13 mouse cellular contexts compared by ENCODE assay signal in genomic region chr3:124272465-124273089, GRCm38 (mm10). TPM values are rescaled to one million over a fixed set of nuclear protein-coding genes. Genes with fewer than 3 reads are reported as not detected.
DNase-seq lines count a peak whose midpoint lies in the region; ATAC-seq and TF ChIP-seq lines count a peak whose summit lies in the region.
"Had no signal": no experiment of that assay in that cellular context is flagged by ENCODE, and none has a peak within 500 bp of the region (broad histone marks: within the 10 kb centered on the region; RNA-seq: fewer than 3 reads in every experiment).

No protein-coding gene starts in this region.

- no peak overlapping the region for H3K4me3 ChIP-seq in forebrain, postnatal 0 days (ENCODE audit: low read depth, low read length)
- H3K4me3 ChIP-seq in midbrain, embryonic 16.5 days (ENCODE audit: low read depth, low read length), result no peak overlapping the region
- H3K4me3 ChIP-seq: stomach, embryonic 15.5 days had no signal

- H3K36me3 ChIP-seq in forebrain, postnatal 0 days (ENCODE audit: insufficient read depth), result no peaks in the 10 kb centered on the region
- no peaks in the 10 kb centered on the region for H3K36me3 ChIP-seq in midbrain, embryonic 16.5 days (ENCODE audit: control insufficient read depth, insufficient read depth, low read length)
- H3K36me3 ChIP-seq: stomach, embryonic 15.5 days had no signal

- no peak overlapping the region for H3K27ac ChIP-seq in forebrain, postnatal 0 days (ENCODE audit: low read depth, low read length)
- no peak overlapping the region for H3K27ac ChIP-seq in midbrain, embryonic 16.5 days (ENCODE audit: low read length)
- H3K27ac ChIP-seq: stomach, embryonic 15.5 days had no signal

- H3K9ac ChIP-seq in forebrain, postnatal 0 days, result no peak overlapping the region
- no peak overlapping the region for H3K9ac ChIP-seq in midbrain, embryonic 16.5 days (ENCODE audit: low read depth, low read length)
- H3K9ac ChIP-seq: stomach, embryonic 15.5 days had no signal

- H3K4me1 ChIP-seq in forebrain, postnatal 0 days (ENCODE audit: insufficient read depth), result no peaks in the 10 kb centered on the region
- peaks cover 2% of the 10 kb centered on the region; the same call in 1 of the 2 replicates for H3K4me1 ChIP-seq in midbrain, embryonic 16.5 days (ENCODE audit: control insufficient read depth, insufficient read depth, low read length)
- H3K4me1 ChIP-seq: stomach, embryonic 15.5 days had no signal

- H3K9me3 ChIP-seq in forebrain, postnatal 0 days (ENCODE audit: low read length), result no peaks in the 10 kb centered on the region
- H3K9me3 ChIP-seq in midbrain, embryonic 16.5 days (replicated peaks; ENCODE audit: control insufficient read depth, low read length, poor library complexity, severe bottlenecking), result no peaks in the 10 kb centered on the region
- H3K9me3 ChIP-seq: stomach, embryonic 15.5 days had no signal

- intact Hi-C loops in heart, postnatal 36 days (cut with DNase I), result loop anchor here (10.0 kb wide), 1 partner anchor 578 kb away; the partner anchor contains the start of gene Ndst3

- peak; percentile 13 for DNase-seq in embryo, embryonic 10 days (ENCODE audit: low spot score)
- no peak for DNase-seq in embryo, embryonic 10.5 days (ENCODE audit: low spot score)
- DNase-seq in forebrain, postnatal 0 days, result no peak
- DNase-seq in heart, postnatal 36 days, result no peak
- no peak for DNase-seq in frontal cortex, postnatal 25 days (ENCODE audit: low spot score in 2 of 2)
- DNase-seq in layer of hippocampus, postnatal 36 days, result no peak
- DNase-seq: gastrocnemius, postnatal 10 days; kidney, adult 8-10 months; liver had no signal

- no peak overlapping the region for H3K4me2 ChIP-seq in forebrain, postnatal 0 days (ENCODE audit: low read depth)
- H3K4me2 ChIP-seq in midbrain, embryonic 16.5 days (ENCODE audit: low read length), result no peak overlapping the region
- H3K4me2 ChIP-seq: stomach, embryonic 15.5 days had no signal

- TF ChIP-seq CTCF in forebrain, postnatal 0 days (IDR thresholded peaks at IDR 0.05; ENCODE audit: low read depth), result peak; percentile 15; the same call in 1 of the 2 replicates

- ATAC-seq in cerebellum, adult (ENCODE audit: insufficient number of reproducible peaks, low FRiP score, low TSS enrichment), result peak; percentile 92
- ATAC-seq in forebrain, postnatal 0 days, result no peak
- ATAC-seq in midbrain, embryonic 16.5 days, result peak; percentile 72
- ATAC-seq: lung, postnatal 0 days had no signal

- WGBS in forebrain, postnatal 0 days, result 42% methylated on average over 2 of the region's 2 CpGs
- 19% methylated on average over 2 of the region's 2 CpGs for WGBS in midbrain, embryonic 16.5 days

- no peaks in the 10 kb centered on the region for H3K27me3 ChIP-seq in forebrain, postnatal 0 days (ENCODE audit: insufficient read depth, low read length)
- no peaks in the 10 kb centered on the region for H3K27me3 ChIP-seq in midbrain, embryonic 16.5 days (ENCODE audit: control insufficient read depth, insufficient read depth, low read depth, low read length)
- H3K27me3 ChIP-seq: stomach, embryonic 15.5 days had no signal

RNA-seq across cellular contexts. Expression of gene Tram1l1, which starts 48.1 kb away (rescaled TPM):
- 20.3 and 23.0 TPM in 2 replicates for total RNA-seq in forebrain, postnatal 0 days (2014; rRNA removed)
- polyA plus RNA-seq in forebrain, postnatal 0 days (2015; fragmentation: Nextera tagmentation; extraction: Ambion mirVana), result 27.9 and 35.8 TPM in 2 replicates
- 56.9 and 59.2 TPM in 2 replicates for polyA plus RNA-seq in midbrain, embryonic 16.5 days (2015; fragmentation: Nextera tagmentation; extraction: Ambion mirVana)
- under 1 TPM; 0.08 to 0.14 TPM for total RNA-seq in heart, postnatal 36 days (2021)
- total RNA-seq in layer of hippocampus, postnatal 36 days (2021), result 10 to 100 TPM; 16.7 to 17.5 TPM

Comparison
In these comparisons a context has a peak if more than half of its experiments do, and no peak if none do; other contexts are left out.
1. RNA of gene Tram1l1, which starts 48.1 kb away (total RNA-seq): 20.3 to 23.0 TPM in forebrain, postnatal 0 days and 16.7 to 17.5 TPM in layer of hippocampus, postnatal 36 days; 0.08 to 0.14 TPM in heart, postnatal 36 days; every median in the first group is over 10 times any median in the second.